Mouse (Mus musculus) midbrain, postnatal 0 days (tissue): ENCODE measurements around the gene Tmem95. TPM values are rescaled to one million over a fixed set of nuclear protein-coding genes. Genes with fewer than 3 reads are reported as not detected.
A peak's percentile ranks its signal among the peaks of the same experiment; 100 is the strongest.

Experiments
- ATAC-seq: fragments of 200-750 bp; cut with Nextera tagmentation; 2 replicates; pipeline ENCODE4 v1.8.0; 2017; ENCODE audit warnings: moderate number of reproducible peaks, mild to moderate bottlenecking, moderate TSS enrichment, moderate library complexity; ENCODE audit not compliant: low FRiP score
- DNase-seq: peaks from one replicate; pipeline ENCODE4 v3.0.0-alpha.2; 2015; ENCODE audit warnings: low spot score
- H3K27ac ChIP-seq: fragments of 300-500 bp; sonication (generic); 2 replicates; pipeline ENCODE4 v1.5.1; 2014; ENCODE audit warnings: low read depth, mild to moderate bottlenecking, low read length, mixed read lengths
- H3K27me3 ChIP-seq: fragments of 300-500 bp; sonication (generic); 2 replicates; pipeline ENCODE4 v1.6.1; 2014; ENCODE audit warnings: low read length, control low read depth, mixed read lengths; ENCODE audit not compliant: insufficient read depth
- H3K36me3 ChIP-seq: fragments of 300-500 bp; sonication (generic); 2 replicates; pipeline ENCODE4 v1.6.1; 2014; ENCODE audit warnings: low read length, control low read depth, mixed read lengths; ENCODE audit not compliant: insufficient read depth
- H3K4me1 ChIP-seq: fragments of 300-500 bp; sonication (generic); 2 replicates; pipeline ENCODE4 v1.6.1; 2014; ENCODE audit warnings: mild to moderate bottlenecking, control low read depth, antibody characterized with exemption, low read length, mixed read lengths; ENCODE audit not compliant: insufficient read depth
- H3K4me2 ChIP-seq: fragments of 300-500 bp; sonication (generic); 2 replicates; pipeline ENCODE4 v1.6.1; 2014; ENCODE audit warnings: low read depth, mild to moderate bottlenecking, low read length, mixed read lengths; ENCODE audit not compliant: poor library complexity, severe bottlenecking
- H3K4me3 ChIP-seq: fragments of 300-500 bp; sonication (generic); 2 replicates; pipeline ENCODE4 v1.5.1; 2014; ENCODE audit warnings: low read depth, mild to moderate bottlenecking, low read length, moderate library complexity
- H3K9ac ChIP-seq: fragments of 300-500 bp; sonication (generic); replicated peaks from 2 replicates; pipeline ENCODE4 v1.6.1; 2014; ENCODE audit warnings: mild to moderate bottlenecking, low read length, moderate library complexity, mixed read lengths; ENCODE audit not compliant: poor library complexity, severe bottlenecking
- H3K9me3 ChIP-seq: fragments of 300-500 bp; sonication (generic); 2 replicates; pipeline ENCODE4 v1.6.1; 2016; ENCODE audit warnings: low read length, control low read depth
- CTCF ChIP-seq: IDR thresholded peaks from 2 replicates; pipeline ENCODE4 v1.5.1; 2016; ENCODE audit warnings: antibody characterized with exemption, mild to moderate bottlenecking
- WGBS: fragments of 180-500 bp; shearing (Covaris S2); extraction: QIAGEN DNeasy Blood & Tissue Kit; methylation state at CpG from one replicate; pipeline ENCODE4 v1.1.7; 2014; 5-methylcytosine and 5-hydroxymethylcytosine counted together
- polyA plus RNA-seq: library from polyadenylated mRNA; unstranded; fragments of >200 nt; fragmentation: Nextera tagmentation; extraction: Ambion mirVana; gene quantifications from 2 replicates; pipeline ENCODE4 v1.2.1, GENCODE M21; 2015
- total RNA-seq: library from RNA; depleted of rRNA; stranded (reverse); fragments of >200 nt; gene quantifications from 2 replicates; pipeline ENCODE4 v1.2.3, GENCODE M21; 2014

Tmem95 gene
- total and polyA plus RNA-seq, 2 experiments from 2014 or later, result not detected

- peak; percentile 100 for DNase-seq
- no peaks in the 10 kb centered on the region for H3K9me3 ChIP-seq
- peak within 1 kb of the TSS; percentile 91 for H3K4me3 ChIP-seq
- peaks cover 4% of the 10 kb centered on the region; the same call in 1 of the 2 replicates for H3K36me3 ChIP-seq
- no peaks in the 10 kb centered on the region for H3K27me3 ChIP-seq
- peak within 1 kb of the TSS; percentile 97 for H3K4me2 ChIP-seq
- 1% methylated on average over 34 of the region's 34 CpGs for WGBS
- H3K4me1 ChIP-seq, result peaks cover 11% of the 10 kb centered on the region; the same call in 1 of the 2 replicates
- peak within 1 kb of the TSS; percentile 98 for H3K9ac ChIP-seq
- peak; percentile 92 for ATAC-seq
- no peak; the same call in 1 of the 2 replicates for TF ChIP-seq CTCF
- peak within 1 kb of the TSS; percentile 97 for H3K27ac ChIP-seq
Measured at GRCm38 (mm10) chr11:69837952-69838713, 39.7 kb downstream of the Tmem95 start, which contains the start of gene Tmem256. Tmem256 (plus strand) TSS chr11:69838514.

DNA sequence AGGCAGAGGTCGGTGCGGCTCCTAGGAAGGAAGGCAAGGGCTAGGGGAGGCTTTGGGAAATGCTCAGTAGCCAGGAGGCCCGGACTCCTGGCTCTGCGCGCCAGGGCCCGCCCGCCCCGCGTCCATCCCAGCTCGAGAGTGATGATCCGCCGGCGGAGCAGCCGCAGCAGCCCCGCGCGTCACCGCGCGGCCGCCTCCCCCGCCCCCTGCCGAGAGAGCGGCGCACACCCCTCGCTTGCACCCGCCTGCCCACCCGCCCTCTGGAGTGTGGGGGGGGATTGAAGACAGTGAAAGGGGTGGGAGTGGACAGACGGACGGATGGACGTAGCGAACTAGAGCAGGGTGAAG is 40.2 kb downstream of the Tmem95 start, which contains the start of gene Nlgn2:
Gene Nlgn2, minus strand, starts transcription at position 181 of the 348 bp plus-strand sequence.
- H3K4me3 ChIP-seq, result peak within 1 kb of the TSS; percentile 91
- WGBS, result 0% methylated on average over 32 of the region's 32 CpGs
- H3K4me1 ChIP-seq, result peaks cover 11% of the 10 kb centered on the region; the same call in 1 of the 2 replicates
- H3K27me3 ChIP-seq, result no peaks in the 10 kb centered on the region
- no peaks in the 10 kb centered on the region for H3K9me3 ChIP-seq
- H3K4me2 ChIP-seq, result peak within 1 kb of the TSS; percentile 97
- H3K27ac ChIP-seq, result peak within 1 kb of the TSS; percentile 97
- peak within 1 kb of the TSS; percentile 98 for H3K9ac ChIP-seq
- H3K36me3 ChIP-seq, result peaks cover 8% of the 10 kb centered on the region
- TF ChIP-seq CTCF, result peak; percentile 42; the same call in 1 of the 2 replicates
- no peak for DNase-seq
- peak; percentile 85 for ATAC-seq

DNA sequence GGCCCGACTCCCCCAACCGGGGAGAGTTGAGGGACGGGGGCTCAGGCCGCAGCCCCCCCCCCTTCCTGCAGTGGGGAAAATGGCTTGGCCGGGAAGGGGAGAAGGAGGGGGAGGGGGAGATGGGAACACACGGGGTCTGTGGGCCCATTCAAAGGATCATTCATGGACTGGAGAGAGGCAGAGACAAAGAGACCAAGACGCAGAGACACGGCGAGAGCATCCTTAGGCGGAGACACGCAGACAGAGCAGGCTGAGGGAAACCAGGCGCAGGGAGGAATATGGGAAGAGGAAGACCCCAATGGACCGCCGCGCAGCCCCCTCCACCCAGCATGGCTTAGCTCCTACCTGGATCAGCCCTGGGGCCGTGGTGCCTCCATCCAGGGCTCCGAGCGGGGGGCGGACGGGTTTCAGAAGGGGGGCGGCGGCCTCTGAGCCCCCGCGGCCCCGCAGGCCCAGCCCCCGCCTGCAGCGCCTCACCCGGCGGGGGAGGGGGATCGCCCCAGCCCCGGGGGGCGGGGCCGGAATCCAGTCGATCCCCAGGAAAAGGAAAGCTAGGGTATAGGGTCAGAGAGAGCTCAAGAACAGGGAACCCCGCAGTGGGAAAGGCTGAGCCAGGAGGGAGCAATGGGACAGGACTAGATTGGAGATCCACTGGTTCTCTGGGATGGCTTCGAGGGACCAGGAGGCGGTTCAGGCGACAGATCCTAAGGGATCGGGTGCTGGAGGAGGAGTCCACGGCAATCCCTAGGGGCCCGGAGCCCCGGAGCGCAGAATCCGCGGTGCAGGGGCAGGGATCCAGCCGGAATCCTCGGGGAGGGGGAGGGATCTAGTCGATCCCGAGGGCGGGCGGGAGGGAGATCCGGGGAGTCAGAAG is 40.9 kb downstream of the Tmem95 start:
- H3K27ac ChIP-seq, result peak overlapping the region; percentile 97
- WGBS, result under 1% methylated on average over 24 of the region's 52 CpGs
- TF ChIP-seq CTCF, result no peak
- H3K4me2 ChIP-seq, result peak overlapping the region; percentile 97
- peaks cover 11% of the 10 kb centered on the region; the same call in 1 of the 2 replicates for H3K4me1 ChIP-seq
- peak overlapping the region; percentile 98 for H3K9ac ChIP-seq
- peak overlapping the region; percentile 91 for H3K4me3 ChIP-seq
- no peak for ATAC-seq
- no peaks in the 10 kb centered on the region for H3K9me3 ChIP-seq
- no peaks in the 10 kb centered on the region for H3K27me3 ChIP-seq
- DNase-seq, result peak; percentile 51
- peaks cover 14% of the 10 kb centered on the region for H3K36me3 ChIP-seq

DNA sequence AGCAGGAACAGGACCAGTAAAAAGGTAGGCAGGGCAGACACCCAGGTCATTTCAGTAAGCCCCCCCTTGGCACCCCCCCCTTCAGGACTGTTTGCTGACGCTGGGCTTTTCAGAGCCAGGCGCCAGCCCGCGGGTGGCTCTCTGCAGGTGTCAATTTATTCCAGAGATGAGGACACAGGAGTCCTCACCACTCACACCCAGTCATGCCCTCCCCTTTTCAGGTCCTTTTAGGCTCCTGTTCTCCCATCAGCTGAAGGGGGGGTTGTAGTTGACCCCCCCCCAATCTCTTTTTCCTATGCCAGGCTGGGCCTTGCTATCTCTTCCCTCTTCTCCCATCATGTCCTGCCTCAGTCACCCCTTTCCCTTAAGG is 41.9 kb downstream of the Tmem95 start:
- Histone ChIP-seq H3K4me3 (peak overlapping the region; percentile 91), H3K27ac (peak overlapping the region; percentile 97), H3K27me3 (no peaks in the 10 kb centered on the region), H3K9me3 (no peaks in the 10 kb centered on the region), H3K9ac (peak overlapping the region; percentile 98), H3K4me2 (peak overlapping the region; percentile 97), H3K36me3 (peaks cover 14% of the 10 kb centered on the region), H3K4me1 (peaks cover 11% of the 10 kb centered on the region; the same call in 1 of the 2 replicates)
- TF ChIP-seq CTCF, result no peak
- WGBS, result 4% methylated on average over 3 of the region's 4 CpGs
- ATAC-seq (no peak), DNase-seq (no peak)

GRCm38 (mm10) chr11:69835326-69835965 is 42.4 kb downstream of the Tmem95 start:
- Histone ChIP-seq H3K9me3 (no peaks in the 10 kb centered on the region), H3K27ac (peak overlapping the region; percentile 97), H3K4me3 (peak overlapping the region; percentile 91), H3K36me3 (peaks cover 14% of the 10 kb centered on the region), H3K4me2 (peak overlapping the region; percentile 97), H3K4me1 (peaks cover 11% of the 10 kb centered on the region; the same call in 1 of the 2 replicates), H3K27me3 (no peaks in the 10 kb centered on the region), H3K9ac (peak overlapping the region; percentile 98)
- DNase-seq (no peak), ATAC-seq (no peak)
- TF ChIP-seq CTCF, result no peak
- 2% methylated on average over 9 of the region's 9 CpGs for WGBS
